Mouse (Mus musculus): ENCODE data around the gene Ptov1.

- no peak for TF ChIP-seq TAL1 (IDR thresholded peaks at IDR 0.05; ENCODE audit: low read length)
- no peak for TF ChIP-seq POLR2A (IDR thresholded peaks at IDR 0.05; ENCODE audit: control insufficient read depth in 1 of 2, insufficient read depth in 1 of 2, low read depth in 1 of 2, low read length in 2 of 2, poor library complexity in 1 of 2)
- no peak for TF ChIP-seq GATA1 (IDR thresholded peaks at IDR 0.05; ENCODE audit: low read depth, low read length)
Observed at GRCm38 (mm10) chr7:44832763-44833162, 36.8 kb downstream of the Ptov1 start.
